Mouse (Mus musculus): ENCODE data around the gene Unc119. TPM values are rescaled to one million over a fixed set of nuclear protein-coding genes. Genes with fewer than 3 reads are reported as not detected.

The Unc119 gene
- polyA plus RNA-seq, 2 experiments, result 20.9 to 33.5 TPM

DNA sequence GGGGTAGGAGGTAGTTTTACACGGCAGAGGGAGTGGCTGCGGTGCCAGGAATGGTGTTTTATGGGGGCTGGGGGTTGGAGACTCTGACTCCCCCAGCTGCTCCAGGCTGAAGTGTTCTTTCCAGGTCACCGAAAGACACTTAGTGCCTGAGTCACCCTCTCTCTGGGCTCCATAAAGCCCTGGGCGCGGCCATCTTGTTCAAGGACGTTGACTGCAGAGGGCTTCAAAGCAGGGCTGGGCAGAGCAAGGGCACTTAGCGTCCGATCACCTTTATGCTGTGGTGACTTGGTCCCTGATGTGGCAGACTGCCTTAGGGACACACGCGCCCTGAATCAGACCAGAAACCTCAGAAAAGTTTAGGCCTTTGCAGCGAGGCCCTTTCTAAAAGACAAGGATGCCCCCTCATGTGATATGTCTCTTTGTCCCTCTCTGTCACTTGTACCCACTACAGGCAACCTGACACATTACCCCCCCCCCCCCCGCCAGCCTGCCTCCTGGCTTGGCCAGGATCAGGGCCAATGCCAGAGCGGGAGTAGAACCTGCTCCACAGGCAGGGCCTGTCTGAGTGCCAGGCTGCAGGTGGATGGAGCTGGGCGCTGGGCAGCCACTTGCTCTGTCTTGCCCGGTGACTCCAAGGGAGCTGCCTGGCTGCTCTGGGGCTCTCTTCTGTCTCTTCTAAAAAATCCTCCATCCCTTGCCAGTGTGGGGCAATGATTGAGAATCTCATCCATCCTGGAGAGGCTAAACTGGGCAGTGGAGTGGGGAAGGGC is 24.4 kb downstream of the Unc119 start:
- ATAC-seq (ENCODE audit: insufficient read depth) (no peak), DNase-seq (ENCODE audit: low read depth in 3 of 3, low spot score in 3 of 3) (no peak)
- H3K9ac ChIP-seq (replicated peaks), result no peak overlapping the region
- H3K27ac ChIP-seq, result no peak overlapping the region
- no peak overlapping the region for H3K4me2 ChIP-seq (ENCODE audit: low read depth)
- 77% methylated on average over 15 of the region's 15 CpGs for WGBS (ENCODE audit: insufficient replicate concordance)
- no peaks in the 10 kb centered on the region for H3K4me1 ChIP-seq (replicated peaks; ENCODE audit: control insufficient read depth in 2 of 2, insufficient read depth in 2 of 2, low read length in 1 of 2)
- H3K27me3 ChIP-seq (ENCODE audit: control insufficient read depth, insufficient read depth, low read length), result no peaks in the 10 kb centered on the region
- TF ChIP-seq CTCF (IDR thresholded peaks at IDR 0.05; ENCODE audit: low read depth) (no peak), EP300 (IDR thresholded peaks at IDR 0.05; ENCODE audit: low read depth) (no peak)
- no peak overlapping the region for H3K4me3 ChIP-seq (ENCODE audit: insufficient read depth in 1 of 2, low read depth in 2 of 2, low read length in 2 of 2)
- no peaks in the 10 kb centered on the region for H3K36me3 ChIP-seq (replicated peaks; ENCODE audit: control insufficient read depth, insufficient read depth, low read depth)
- H3K9me3 ChIP-seq (ENCODE audit: control insufficient read depth, low read length), result no peaks in the 10 kb centered on the region

GRCm38 (mm10) chr11:78370389-78370788 is 27.1 kb downstream of the Unc119 start:
- DNase-seq (ENCODE audit: low read depth in 3 of 3, low spot score in 3 of 3) (no peak), ATAC-seq (ENCODE audit: insufficient read depth) (no peak)
- no peaks in the 10 kb centered on the region for H3K36me3 ChIP-seq (replicated peaks; ENCODE audit: control insufficient read depth, insufficient read depth, low read depth)
- no peak overlapping the region for H3K9ac ChIP-seq (replicated peaks)
- H3K4me2 ChIP-seq (ENCODE audit: low read depth), result no peak overlapping the region
- H3K27me3 ChIP-seq (ENCODE audit: control insufficient read depth, insufficient read depth, low read length), result no peaks in the 10 kb centered on the region
- 26% methylated on average over 1 of the region's 1 CpGs for WGBS (ENCODE audit: insufficient replicate concordance)
- no peaks in the 10 kb centered on the region for H3K9me3 ChIP-seq (ENCODE audit: control insufficient read depth, low read length)
- H3K4me1 ChIP-seq (replicated peaks; ENCODE audit: control insufficient read depth in 2 of 2, insufficient read depth in 2 of 2, low read length in 1 of 2), result no peaks in the 10 kb centered on the region
- H3K4me3 ChIP-seq (ENCODE audit: insufficient read depth in 1 of 2, low read depth in 2 of 2, low read length in 2 of 2), result no peak overlapping the region
- no peak overlapping the region for H3K27ac ChIP-seq
- TF ChIP-seq EP300 (IDR thresholded peaks at IDR 0.05; ENCODE audit: low read depth) (no peak), CTCF (IDR thresholded peaks at IDR 0.05; ENCODE audit: low read depth) (no peak)

GRCm38 (mm10) chr11:78371711-78372110 is 28.4 kb downstream of the Unc119 start:
- H3K4me3 ChIP-seq (ENCODE audit: insufficient read depth in 1 of 2, low read depth in 2 of 2, low read length in 2 of 2), result no peak overlapping the region
- no peaks in the 10 kb centered on the region; a peak in 1 of 4 replicates for H3K4me1 ChIP-seq (replicated peaks; ENCODE audit: control insufficient read depth in 2 of 2, insufficient read depth in 2 of 2, low read length in 1 of 2)
- no peak overlapping the region for H3K27ac ChIP-seq

GRCm38 (mm10) chr11:78372166-78372565 is 28.9 kb downstream of the Unc119 start:
- no peaks in the 10 kb centered on the region for H3K36me3 ChIP-seq (replicated peaks; ENCODE audit: control insufficient read depth, insufficient read depth, low read depth)
- 65% methylated on average over 3 of the region's 3 CpGs for WGBS (ENCODE audit: insufficient replicate concordance)
- ATAC-seq (ENCODE audit: insufficient read depth) (no peak), DNase-seq (ENCODE audit: low read depth in 3 of 3, low spot score in 3 of 3) (no peak)
- no peak overlapping the region for H3K9ac ChIP-seq (replicated peaks)
- TF ChIP-seq EP300 (IDR thresholded peaks at IDR 0.05; ENCODE audit: low read depth) (no peak), CTCF (IDR thresholded peaks at IDR 0.05; ENCODE audit: low read depth) (no peak)
- H3K27ac ChIP-seq, result no peak overlapping the region
- no peaks in the 10 kb centered on the region for H3K27me3 ChIP-seq (ENCODE audit: control insufficient read depth, insufficient read depth, low read length)
- no peak overlapping the region for H3K4me3 ChIP-seq (ENCODE audit: insufficient read depth in 1 of 2, low read depth in 2 of 2, low read length in 2 of 2)
- H3K4me1 ChIP-seq (replicated peaks; ENCODE audit: control insufficient read depth in 2 of 2, insufficient read depth in 2 of 2, low read length in 1 of 2), result no peaks in the 10 kb centered on the region; a peak in 1 of 4 replicates
- no peaks in the 10 kb centered on the region for H3K9me3 ChIP-seq (ENCODE audit: control insufficient read depth, low read length)
- no peak overlapping the region for H3K4me2 ChIP-seq (ENCODE audit: low read depth)

More at GRCm38 (mm10) chr11:78371711-78372110, 28.4 kb downstream of the Unc119 start:
- Histone ChIP-seq H3K27me3 (ENCODE audit: control insufficient read depth, insufficient read depth, low read length) (no peaks in the 10 kb centered on the region), H3K9ac (replicated peaks) (no peak overlapping the region), H3K4me2 (ENCODE audit: low read depth) (no peak overlapping the region), H3K9me3 (ENCODE audit: control insufficient read depth, low read length) (no peaks in the 10 kb centered on the region), H3K36me3 (replicated peaks; ENCODE audit: control insufficient read depth, insufficient read depth, low read depth) (no peaks in the 10 kb centered on the region)
- no peak for DNase-seq (ENCODE audit: low read depth in 3 of 3, low spot score in 3 of 3)
- TF ChIP-seq CTCF (IDR thresholded peaks at IDR 0.05; ENCODE audit: low read depth) (no peak), EP300 (IDR thresholded peaks at IDR 0.05; ENCODE audit: low read depth) (no peak)
- ATAC-seq (ENCODE audit: insufficient read depth), result no peak
- WGBS (ENCODE audit: insufficient replicate concordance), result 72% methylated on average over 11 of the region's 11 CpGs

- Histone ChIP-seq H3K4me3 (ENCODE audit: insufficient read depth in 1 of 2, low read depth in 2 of 2, low read length in 2 of 2) (no peak overlapping the region), H3K4me1 (replicated peaks; ENCODE audit: control insufficient read depth in 2 of 2, insufficient read depth in 2 of 2, low read length in 1 of 2) (no peaks in the 10 kb centered on the region; a peak in 1 of 4 replicates), H3K27me3 (ENCODE audit: control insufficient read depth, insufficient read depth, low read length) (no peaks in the 10 kb centered on the region), H3K36me3 (replicated peaks; ENCODE audit: control insufficient read depth, insufficient read depth, low read depth) (no peaks in the 10 kb centered on the region), H3K9me3 (ENCODE audit: control insufficient read depth, low read length) (no peaks in the 10 kb centered on the region), H3K4me2 (ENCODE audit: low read depth) (no peak overlapping the region), H3K27ac (no peak overlapping the region), H3K9ac (replicated peaks) (no peak overlapping the region)
- WGBS (ENCODE audit: insufficient replicate concordance), result 55% methylated on average over 7 of the region's 7 CpGs
- TF ChIP-seq CTCF (IDR thresholded peaks at IDR 0.05; ENCODE audit: low read depth), result no peak
- TF ChIP-seq EP300 (IDR thresholded peaks at IDR 0.05; ENCODE audit: low read depth), result no peak
- DNase-seq (ENCODE audit: low read depth in 3 of 3, low spot score in 3 of 3) (no peak), ATAC-seq (ENCODE audit: insufficient read depth) (no peak)
Measured at GRCm38 (mm10) chr11:78372610-78373009, 29.3 kb downstream of the Unc119 start.
